Mouse (Mus musculus) fat pad, adult 2 months (tissue): ENCODE results near the gene Ddah1.
"Not testable (repeated sequence)": the region's sequence is repeated elsewhere in the genome, so short reads cannot be mapped to it uniquely, and the experiment has no call there.

Source experiments
- DNase-seq: peaks from one replicate; pipeline ENCODE4 v3.0.0-alpha.2; 2011; ENCODE audit warnings: low read depth, low spot score; ENCODE audit errors: extremely low read depth

Gene Ddah1

DNA sequence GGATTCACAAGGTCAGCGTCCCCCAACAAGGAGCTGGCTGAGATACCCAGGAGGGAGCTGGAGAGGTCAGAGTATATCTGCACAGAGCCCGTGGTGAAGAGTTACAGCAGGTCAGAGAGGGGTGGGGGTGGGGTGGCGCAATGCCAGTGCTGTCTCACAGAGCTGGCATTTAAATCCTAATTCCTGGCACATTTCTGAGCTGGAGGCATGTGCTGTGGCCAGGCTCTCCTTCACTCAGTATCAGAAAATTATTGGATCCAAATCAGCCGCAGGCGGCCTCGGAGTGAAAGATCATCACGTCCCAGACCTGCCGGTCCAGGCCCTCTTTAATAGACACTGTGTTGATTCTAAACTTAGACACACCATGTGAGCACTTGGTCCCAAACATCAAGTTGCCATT is 141.4 kb downstream of the Ddah1 start:
- no peak for DNase-seq

DNA sequence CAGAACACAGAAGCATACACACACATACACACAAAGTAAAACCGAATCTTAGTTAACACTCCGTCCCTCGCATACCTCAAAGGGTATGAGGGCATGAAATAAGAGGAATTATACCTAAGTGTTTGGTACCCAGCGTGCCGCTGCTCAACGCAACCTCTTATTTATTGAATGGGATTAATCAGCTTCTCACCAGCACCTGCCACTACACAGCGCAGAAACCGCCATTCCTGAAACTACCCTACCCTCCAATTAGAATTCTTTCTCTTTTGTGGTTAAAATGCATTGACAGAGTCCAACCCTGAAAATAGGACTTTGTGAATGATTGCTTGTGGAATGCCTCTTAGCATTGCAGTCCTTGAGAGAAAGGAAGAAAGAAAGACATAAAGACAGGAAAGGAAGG is 145.1 kb downstream of the Ddah1 start:
- no peak for DNase-seq

DNA sequence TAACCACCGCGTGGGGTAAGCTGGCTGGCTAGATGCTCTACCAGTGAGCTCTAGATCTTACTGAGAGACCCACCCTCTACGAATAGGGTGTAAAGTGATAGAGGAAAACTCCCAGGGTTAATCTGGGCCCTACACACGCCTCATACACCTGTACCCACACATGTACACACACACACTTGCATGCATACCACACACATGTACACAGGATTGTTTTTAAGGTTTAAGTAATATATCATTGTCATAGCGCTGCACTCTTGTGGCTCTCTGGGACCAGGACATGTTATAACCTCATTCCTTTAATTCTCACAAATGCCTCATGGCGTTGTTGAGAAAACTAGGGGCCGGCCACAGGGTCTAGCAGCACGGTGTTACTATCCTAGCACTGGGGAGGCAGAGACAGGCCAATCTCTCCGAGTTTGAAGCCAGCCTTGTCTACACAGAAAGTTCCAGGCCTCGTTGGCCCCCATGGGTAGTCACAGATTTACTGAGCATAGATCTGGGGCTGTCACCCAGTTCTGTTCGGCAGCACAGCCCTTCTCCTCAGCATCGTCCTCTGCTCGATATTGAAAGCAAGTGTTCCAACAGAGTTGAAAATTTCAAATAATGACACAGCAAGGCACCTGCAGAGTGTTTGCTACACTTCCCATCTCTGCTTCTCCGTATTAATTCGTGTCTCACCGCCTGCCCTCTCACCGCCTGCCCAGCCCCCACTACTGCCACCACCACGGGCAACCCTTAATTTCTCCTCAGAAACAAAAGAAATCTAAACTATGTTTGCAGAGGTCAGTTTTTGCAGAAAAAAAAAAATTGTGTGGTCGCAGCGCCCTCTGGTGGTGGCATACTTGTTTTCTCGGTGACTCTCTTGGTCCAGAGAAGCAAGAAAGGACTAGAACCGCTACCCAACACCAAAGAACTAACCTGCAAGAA is 146.6 kb downstream of the Ddah1 start:
- no peak for DNase-seq

DNA sequence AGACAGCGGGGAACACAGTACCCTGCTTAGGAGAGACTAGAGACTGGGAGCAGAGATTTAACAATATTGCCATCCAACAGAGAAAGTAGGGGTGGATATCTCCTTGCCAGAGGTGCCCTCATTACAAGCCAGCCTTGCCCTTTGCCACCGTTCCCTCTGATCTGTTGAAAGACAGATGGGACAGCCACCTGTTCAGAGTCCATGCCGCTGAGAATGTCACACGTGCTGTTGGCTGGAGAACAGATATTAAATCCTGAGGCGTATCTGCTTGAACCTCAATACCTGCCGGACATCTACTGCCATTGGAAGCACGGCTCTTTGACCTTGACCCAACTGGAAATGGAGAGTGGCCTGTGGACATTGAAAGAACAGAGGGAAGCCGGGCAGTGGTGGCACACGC is 148.1 kb downstream of the Ddah1 start:
- DNase-seq = no peak

DNA sequence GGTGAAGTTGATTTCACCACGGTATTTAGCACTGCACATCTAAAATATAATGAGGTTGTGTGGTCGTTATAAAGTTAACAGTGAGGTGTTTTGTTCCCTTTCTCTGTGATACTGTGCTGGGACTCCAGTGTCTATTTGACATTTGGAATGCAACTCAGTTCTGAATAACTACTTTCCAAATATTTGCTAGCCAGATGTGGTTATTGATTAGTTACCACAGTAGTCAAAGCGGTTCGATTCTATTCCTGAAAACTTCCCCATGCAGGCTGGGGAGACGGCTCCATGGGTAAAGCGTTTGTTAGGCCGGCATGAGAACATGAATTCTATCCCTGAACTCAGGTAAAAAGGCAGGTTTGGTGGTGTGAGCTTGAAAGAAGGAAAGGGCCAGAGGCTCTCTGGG is 154.0 kb downstream of the Ddah1 start:
- DNase-seq = no peak

DNA sequence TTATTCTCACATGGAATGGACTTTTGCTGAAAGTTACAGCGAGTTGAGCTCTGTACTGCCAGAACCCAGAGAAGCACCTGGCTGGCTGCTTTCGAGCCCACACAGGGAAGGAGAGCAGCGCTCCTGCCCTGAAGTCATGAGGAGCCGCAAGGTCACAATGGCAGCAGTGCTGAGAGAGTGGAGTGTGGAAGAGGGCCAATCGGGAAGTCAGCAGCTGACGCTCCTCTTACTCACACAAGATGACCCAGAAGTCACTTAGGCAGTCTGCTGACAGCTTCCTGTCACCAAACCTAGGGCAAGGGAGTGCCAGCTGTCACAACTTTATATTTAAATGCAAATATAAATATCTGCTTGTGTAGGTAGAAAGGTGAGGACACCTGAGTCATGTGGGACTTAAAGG is 154.8 kb downstream of the Ddah1 start:
- no peak for DNase-seq

DNA sequence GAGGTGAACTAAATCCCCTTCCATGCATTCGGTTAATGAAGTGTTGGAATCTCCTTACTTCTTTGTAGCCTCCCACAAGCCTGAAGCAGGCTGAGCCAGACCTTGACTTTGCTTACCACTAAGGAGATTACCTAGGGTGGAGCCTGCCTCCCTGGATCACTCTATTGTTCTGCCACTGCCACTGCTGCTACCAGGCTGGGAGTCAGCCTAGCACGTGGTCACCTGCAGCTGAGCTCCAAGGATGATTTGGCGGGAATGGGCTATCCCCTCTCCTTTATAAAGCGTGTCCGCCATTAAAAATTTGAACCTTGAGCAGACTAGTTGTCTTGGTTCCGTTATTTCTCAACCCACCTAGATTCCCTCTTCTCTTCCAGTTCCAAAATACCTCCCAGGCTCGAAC is 155.5 kb downstream of the Ddah1 start:
- not testable (repeated sequence) for DNase-seq

DNA sequence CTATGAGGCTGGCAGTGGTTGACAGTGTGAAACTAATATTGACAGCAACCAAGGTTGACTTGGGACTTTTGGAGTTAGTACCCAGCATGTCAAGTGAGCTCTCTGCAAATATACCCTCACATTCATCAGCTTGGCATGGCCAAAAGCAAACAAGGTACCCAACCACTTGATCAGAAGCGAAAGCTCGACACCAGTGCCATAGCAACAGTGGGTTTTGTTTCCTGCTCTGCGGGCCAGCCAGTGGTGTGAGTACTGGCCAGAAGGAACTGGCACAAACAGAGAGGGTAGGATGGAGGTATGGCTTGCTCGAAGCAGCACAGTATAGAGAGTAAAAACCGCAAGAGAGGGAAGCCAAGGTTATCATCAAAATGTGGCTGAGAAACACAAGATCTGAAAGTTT is 157.9 kb downstream of the Ddah1 start:
- no peak for DNase-seq

DNA sequence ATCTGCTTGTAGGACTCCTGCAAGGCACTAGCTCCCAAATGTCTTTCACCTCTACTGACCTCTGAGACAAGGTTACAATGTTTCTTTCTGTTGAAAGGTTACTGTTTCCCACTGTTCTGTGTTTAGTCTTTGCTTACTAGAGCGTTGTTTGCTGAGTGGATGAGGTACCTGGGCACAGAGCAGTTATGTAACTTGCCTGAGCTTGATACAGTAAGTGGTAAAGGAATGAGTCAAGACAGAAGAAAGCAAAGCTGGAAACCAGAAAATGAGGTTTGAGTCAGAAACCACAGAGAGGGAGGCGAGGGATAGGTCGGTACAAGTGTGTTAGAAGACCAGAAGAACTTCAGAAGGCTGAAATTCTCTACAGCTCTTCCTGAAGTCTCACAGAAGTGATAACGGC is 158.4 kb downstream of the Ddah1 start:
- no peak for DNase-seq

DNA sequence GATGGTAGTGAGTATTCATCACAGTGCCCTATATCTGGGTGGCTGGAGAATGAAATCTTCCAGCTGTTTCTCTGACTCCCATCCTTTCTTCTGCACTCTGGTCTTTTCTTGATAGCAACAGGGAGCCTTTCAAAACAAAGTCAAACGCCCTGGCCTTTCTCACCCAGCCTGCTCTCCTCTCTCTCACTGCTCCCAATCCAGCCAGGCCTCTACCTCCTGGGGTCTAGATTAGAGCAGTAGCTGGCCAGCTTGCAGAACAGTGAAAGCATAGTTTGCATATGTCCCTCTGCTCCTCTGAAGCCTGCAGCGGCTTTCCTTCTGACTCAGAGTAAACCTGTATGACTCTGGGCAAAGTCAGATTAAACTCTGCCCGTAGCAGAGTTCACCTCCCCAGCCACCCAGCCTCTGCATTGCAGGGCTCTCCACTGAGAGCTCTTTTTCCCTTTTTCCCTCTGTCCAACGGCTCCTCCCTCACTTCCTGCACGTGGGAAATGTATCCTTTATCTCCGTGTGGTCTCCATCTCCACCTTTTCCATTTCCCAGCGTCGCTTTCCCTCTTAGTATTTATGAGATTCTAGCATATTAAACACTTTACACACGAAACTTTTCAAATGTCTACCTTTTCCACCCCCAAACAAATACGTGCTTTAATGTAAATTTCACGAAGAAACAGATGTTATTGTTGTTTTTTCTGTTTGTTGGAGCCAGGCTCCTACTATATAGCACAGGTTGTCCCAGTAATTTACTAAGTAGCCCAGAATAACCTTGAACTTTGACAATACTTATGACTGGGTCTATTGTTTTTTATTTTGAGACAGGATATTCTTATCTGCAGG is 163.8 kb downstream of the Ddah1 start, which contains the start of gene Bcl10:
Gene Bcl10, plus strand, starts transcription at position 786 of the 836 bp plus-strand sequence.
- no peak for DNase-seq

DNA sequence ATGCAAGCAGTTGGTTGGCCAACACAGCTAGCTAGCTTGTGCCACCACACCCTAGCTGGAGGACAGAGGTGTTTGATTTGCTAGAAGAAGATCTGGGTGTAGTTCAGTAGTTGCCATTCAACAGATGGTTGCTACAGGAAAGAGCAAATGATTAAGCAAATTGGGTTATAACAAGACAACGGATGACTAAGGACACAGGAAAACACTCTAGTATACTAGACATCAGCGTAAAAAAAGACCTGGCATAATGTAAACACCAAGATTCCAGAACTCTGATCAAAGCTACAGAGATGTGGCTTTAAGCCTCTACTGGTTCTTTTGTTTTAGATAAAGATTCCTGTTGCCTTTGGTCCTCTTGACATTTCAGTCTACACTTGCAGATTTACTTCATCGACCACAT is 164.5 kb downstream of the Ddah1 start:
- DNase-seq = no peak

DNA sequence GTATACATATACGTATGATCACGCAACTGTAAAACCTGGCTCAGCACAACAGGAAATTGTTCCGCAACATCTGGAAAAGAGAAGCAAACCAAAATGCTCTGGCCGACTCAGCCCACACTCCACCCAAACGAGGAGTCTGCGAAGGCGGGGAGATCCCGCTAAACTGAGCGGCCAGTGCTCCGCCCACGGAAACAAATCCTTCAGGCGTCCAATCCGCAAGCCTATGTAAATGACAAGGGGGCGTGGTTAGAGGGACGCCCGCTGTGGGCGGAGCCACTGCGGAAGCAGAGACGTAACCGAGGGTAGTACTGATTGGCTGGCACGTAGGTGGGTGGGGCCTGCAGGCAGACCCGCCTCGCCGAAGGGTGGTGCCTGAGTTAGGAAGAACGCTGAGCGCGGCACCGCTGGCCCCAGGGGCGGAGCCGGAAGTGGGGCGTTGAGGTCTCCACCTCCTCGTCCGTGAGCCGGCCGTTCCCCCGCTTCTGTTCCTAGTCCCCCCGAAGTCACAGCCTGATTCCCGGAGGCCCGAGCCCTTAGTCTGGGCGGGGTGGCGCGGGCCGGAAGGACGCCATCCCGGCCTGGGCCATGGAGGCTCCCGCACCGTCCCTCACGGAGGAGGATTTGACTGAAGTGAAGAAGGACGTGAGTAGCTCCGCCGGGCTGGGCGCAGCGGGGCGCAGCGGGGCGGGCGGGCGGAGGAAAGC is 165.6 kb downstream of the Ddah1 start:
- DNase-seq = peak; percentile 95

DNA sequence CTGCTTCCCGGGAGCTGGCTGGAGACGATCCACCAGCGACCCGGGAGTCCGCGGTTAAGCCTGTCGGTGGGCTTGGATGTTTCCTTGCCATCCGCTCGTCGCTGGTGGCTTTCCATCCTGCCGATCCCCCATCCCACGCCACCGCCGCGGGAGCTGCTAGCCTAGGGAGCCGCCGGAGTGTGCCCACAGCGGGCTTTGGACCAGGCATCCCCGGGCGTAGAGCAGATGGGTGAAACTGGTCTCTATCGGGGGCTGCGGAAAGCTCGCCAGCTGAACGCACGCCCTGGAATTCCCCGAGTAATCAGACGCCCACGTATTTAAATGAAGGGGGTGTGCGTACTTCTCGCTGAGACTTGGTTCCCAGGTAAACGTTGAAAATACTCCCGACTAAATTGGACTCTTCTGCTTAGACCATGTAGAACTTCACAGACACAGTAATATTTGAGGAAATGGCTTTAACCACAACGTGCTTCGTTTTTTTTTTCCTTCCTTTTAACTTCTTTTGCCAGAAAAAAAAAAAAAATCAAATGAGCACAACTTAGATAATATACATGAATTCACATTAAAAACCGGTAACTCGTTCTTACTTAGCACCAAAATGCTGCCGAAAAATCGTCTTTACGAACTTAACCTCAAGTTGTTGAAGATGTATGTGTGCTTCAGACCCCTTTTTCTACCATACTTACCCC is 166.3 kb downstream of the Ddah1 start:
- no peak for DNase-seq

DNA sequence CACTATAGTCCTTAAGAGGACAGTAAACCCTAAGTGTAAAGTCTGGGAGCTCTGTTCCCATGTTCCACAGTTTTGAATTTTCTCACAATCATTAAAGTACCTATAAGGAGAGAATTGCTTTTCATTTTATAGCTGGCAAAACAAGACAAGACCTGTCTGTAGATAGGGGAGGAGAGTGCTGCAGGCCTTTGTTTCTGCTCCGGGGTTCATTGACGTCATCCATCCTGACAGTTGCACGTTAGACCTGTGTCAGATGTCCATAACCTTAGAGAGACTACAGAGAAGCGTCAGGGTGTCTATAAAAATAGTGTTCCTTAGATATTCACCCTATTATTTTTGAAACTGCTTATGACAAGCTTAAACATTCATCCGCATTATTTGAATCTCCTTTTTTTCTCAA is 167.0 kb downstream of the Ddah1 start:
- DNase-seq = no peak

DNA sequence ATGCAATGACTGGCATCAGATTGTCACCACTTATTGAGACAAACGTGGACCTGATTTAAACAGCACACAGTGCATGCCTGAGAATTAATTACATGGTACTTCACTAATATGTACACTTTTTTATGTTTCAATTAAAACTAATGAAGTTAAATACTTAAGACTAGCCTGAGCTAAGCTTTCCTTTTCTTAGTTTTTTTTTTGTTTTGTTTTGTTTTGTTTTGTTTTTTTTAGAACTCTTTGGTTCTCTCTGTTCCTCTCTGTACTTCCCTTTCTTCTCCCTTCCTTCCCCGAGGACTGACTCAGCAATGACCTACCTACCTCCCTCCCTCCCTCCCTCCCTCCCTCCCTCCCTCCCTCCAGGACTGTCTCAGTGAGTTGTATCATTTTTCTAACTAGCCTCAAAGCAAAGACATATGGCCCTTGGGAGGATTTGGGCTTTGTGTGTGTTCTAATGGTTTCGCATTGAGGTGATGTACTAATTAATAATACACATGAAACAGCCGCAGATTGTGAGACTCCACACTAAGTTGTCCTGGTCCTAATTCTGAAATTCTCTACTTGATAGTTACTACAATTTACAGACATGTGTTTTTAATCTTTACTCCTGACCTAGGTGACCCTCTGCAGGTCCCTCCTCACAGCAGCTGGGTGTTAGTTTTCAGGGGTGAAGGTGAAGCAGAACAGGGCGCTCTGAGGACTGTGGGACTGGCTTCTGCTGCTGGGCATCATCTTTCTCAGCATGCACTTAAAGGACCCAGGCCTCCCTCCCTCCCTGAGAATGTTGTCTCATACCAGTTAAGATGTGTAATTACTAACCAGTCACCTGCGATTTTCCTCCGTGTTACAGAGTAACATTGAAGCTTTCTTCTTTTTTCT is 171.3 kb downstream of the Ddah1 start:
- no peak for DNase-seq

DNA sequence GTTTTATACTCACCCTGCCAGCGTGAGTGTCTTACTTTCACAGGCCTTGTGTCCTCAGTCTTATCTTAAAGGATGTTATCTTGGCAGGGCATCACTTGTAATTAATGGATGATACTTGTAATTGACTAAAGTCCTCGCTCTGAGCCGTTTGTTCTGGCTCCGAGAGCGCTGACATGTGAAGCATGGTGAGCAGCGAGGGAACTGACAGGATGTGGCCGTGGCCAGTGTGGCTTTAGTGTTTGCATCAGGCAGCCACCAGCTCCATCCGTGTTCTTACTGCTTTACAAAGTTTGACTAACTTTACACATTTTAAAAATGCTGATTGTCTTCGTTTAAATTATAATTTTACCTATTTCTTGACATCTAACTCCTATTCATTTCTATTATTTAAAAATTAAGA is 175.4 kb downstream of the Ddah1 start:
- no peak for DNase-seq

DNA sequence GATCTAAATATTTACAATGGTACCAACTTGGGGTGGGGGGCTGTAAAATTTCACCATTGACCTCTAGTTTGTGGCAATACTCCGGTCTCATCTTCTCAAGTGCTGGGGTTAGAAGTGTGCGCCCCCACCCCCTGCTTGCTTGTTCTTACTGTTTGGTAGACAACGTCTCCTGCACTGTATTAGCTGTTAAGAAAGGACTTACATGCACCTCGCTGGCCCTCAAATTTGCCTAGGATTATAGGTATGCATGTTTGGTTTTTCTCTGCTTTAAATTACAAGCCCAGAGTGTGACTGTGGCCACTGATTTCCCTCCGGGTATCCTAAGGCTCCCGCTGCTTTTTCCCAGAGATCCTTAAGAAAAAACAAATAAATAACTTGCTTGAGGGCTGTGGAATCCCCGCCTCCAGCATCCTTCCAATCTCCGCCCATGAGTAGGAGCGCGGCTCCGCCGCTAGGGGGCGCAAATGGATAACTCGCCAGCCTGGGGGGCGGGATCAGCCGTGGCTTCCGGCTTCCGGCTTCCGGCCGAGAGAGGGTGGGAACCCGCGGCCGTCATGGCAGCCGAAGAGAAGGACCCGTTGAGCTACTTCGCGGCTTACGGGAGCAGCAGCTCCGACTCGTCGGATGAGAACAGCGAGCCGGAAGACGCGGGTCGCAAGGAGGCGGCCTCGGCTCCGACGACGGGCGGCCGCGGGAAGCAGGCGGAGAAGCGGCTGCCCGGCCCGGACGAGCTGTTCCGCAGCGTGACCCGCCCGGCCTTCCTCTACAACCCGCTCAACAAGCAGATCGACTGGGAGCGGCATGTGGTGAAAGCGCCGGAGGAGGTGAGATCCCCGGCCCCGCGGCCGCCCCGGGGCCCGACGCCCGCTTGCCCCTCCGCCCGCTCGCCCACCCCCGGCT is 179.3 kb downstream of the Ddah1 start, which contains the start of gene 2410004B18Rik:
Gene 2410004B18Rik, plus strand, starts transcription at position 510 of the 900 bp plus-strand sequence.
- DNase-seq = no peak
